Mouse (Mus musculus): ENCODE data around the gene Mxi1.
A peak's percentile ranks its signal among the peaks of the same experiment; 100 is the strongest.

DNA sequence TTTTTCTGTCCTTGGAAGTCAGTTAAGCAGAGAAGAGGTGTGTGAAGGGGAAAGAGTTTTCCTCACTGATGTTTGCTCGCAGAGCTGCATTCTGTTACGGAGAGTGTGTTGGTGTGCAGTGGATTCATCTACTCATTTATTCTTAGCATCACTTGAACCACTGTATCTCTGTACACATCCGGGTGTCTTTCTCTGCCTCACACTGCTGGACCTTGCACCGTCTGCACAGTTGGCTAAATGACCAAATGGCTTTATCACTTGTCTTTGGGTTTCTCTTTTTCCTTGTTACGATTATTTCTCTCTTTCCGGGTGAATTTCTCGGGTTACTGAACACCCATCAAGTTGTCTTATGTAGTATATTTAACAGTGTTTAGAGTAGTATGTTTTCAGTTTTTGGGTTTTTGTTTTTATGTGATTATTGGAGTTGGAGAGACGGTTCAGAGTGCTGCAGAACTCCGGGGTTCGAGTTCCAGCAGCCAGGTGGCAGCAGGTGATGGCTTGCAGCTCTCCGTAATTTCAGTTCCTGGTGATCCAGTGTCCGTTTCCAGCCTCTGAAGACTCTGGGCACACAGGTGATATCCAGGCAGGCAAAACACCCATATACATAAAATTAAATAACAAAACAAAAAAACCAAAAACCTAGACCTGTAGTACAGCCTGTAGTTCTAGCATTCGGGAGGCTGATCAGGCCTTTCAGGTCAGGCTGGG, 33.0 kb downstream of the Mxi1 start:
- TF ChIP-seq CTCF (IDR thresholded peaks at IDR 0.05; ENCODE audit: low read depth, low read length): peak; percentile 48
- no peak for TF ChIP-seq POLR2A (IDR thresholded peaks at IDR 0.05; ENCODE audit: extremely low read depth, insufficient read depth, low read length)
